Mouse (Mus musculus): ENCODE measurements around the gene Mreg. TPM values are rescaled to one million over a fixed set of nuclear protein-coding genes. Genes with fewer than 3 reads are reported as not detected.

Gene Mreg
- total and polyA plus RNA-seq, 3 experiments, result 50.6 to 69.8 (median 52.4) TPM

DNA sequence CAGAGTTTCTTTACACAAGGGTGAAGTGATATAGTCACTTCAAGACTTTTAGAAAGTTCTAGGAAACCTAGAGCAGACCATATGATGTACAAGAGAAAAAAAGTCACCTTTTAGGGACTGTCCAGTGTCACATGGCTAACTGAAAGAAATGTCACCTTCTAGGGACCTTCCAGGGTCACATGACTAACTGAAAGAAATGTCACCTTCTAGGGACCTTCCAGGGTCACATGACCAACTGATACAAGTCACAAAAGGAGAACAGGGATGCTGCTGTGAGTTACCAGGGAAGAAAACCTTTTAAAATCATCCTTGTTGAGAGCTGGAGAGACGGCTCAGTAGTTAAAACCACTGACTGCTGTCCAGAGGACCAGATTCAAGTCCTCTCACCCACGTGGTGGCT lies 10.0 kb downstream of the Mreg start (continued):
- peak; percentile 60; the same call in 1 of the 2 replicates for TF ChIP-seq TCF12 (IDR thresholded peaks at IDR 0.05; ENCODE audit: low read depth, low read length)
- no peak for TF ChIP-seq GABPA (IDR thresholded peaks at IDR 0.05; ENCODE audit: insufficient replicate concordance, low read depth, low read length)
- TF ChIP-seq EP300 (IDR thresholded peaks at IDR 0.05; ENCODE audit: low read length), result peak; percentile 66
- TF ChIP-seq IRF4 (IDR thresholded peaks at IDR 0.05; ENCODE audit: low read depth, low read length), result peak; percentile 59; the same call in 1 of the 2 replicates
- TF ChIP-seq KAT2A (IDR thresholded peaks at IDR 0.05; ENCODE audit: insufficient replicate concordance, low read length), result no peak
- TF ChIP-seq SMC3 (IDR thresholded peaks at IDR 0.05; ENCODE audit: low read depth, low read length), result no peak
- TF ChIP-seq ZMIZ1 (IDR thresholded peaks at IDR 0.05; ENCODE audit: low read depth, low read length), result no peak
- no peak for TF ChIP-seq ZKSCAN1 (IDR thresholded peaks at IDR 0.05; ENCODE audit: borderline replicate concordance, low read depth, low read length)
- TF ChIP-seq MAZ (IDR thresholded peaks at IDR 0.05; ENCODE audit: low read depth, low read length), result no peak
- peak; percentile 85 for TF ChIP-seq ZNF384 (IDR thresholded peaks at IDR 0.05; ENCODE audit: low read depth, low read length)
- no peak for TF ChIP-seq RAD21 (IDR thresholded peaks at IDR 0.05; ENCODE audit: low read depth, low read length)
- peak; percentile 73; the same call in 1 of the 2 replicates for TF ChIP-seq MXI1 (IDR thresholded peaks at IDR 0.05; ENCODE audit: low read depth, low read length)
- TF ChIP-seq CTCF (conservative IDR thresholded peaks at IDR 0.05 in 1 of 2, IDR thresholded peaks at IDR 0.05 in 1 of 2; ENCODE audit: low read depth in 2 of 2, low read length in 2 of 2), result no peak

DNA sequence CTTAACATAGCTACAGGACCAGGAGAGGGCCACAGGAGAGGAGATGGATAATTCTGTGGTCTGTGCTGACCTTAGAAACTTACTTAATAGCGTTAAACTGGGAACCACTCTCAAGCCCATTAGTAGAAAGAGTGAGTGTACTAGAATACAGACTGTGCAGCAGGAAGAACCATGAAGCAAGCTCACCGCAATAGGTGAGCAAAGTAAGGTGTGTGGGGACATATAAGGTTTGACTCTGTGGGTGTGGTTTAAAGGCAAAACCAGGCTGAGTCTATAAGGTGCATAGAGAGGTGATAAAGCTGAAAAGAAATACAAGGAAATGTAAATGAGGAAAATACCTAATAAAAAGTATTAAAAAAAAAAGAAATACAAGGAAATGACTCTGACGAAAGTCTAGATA lies 11.0 kb downstream of the Mreg start:
- dilution Hi-C loops (cut with MboI; ENCODE audit: extremely low pct_ligation_motif_present, extremely low pct_unique_long_range_greater_than_20kb, low sequenced_read_pairs) (no loop called here), in situ Hi-C loops (cut with MboI; ENCODE audit: low pct_ligation_motif_present, low pct_unique_long_range_greater_than_20kb, low sequenced_read_pairs) (no loop called here)
- H3K27me3 ChIP-seq (replicated peaks), result no peaks in the 10 kb centered on the region
- no peak overlapping the region for H3K9ac ChIP-seq (ENCODE audit: insufficient read depth, low read depth)
- H3K27ac ChIP-seq (ENCODE audit: insufficient read depth, low read depth), result no peak overlapping the region; the same call in 1 of the 2 replicates
- H3K79me2 ChIP-seq (replicated peaks; ENCODE audit: control insufficient read depth, extremely low read depth, insufficient read depth, poor library complexity, severe bottlenecking), result peaks cover 68% of the 10 kb centered on the region
- H3K4me2 ChIP-seq (ENCODE audit: insufficient read depth, low read depth, poor library complexity, severe bottlenecking), result no peak overlapping the region
- H3K4me1 ChIP-seq (ENCODE audit: control insufficient read depth in 1 of 2, insufficient read depth in 2 of 2), result peaks cover 44 to 98% of the 10 kb centered on the region in 2 experiments
- peaks cover 22 to 89% of the 10 kb centered on the region in 2 experiments for H3K36me3 ChIP-seq (replicated peaks in 1 of 2; ENCODE audit: control insufficient read depth in 1 of 2, insufficient read depth in 1 of 2, low read length in 1 of 2)
- peaks cover 9% of the 10 kb centered on the region for H3K9me3 ChIP-seq (replicated peaks; ENCODE audit: low read length)
- H3K4me3 ChIP-seq (replicated peaks in 1 of 3; ENCODE audit: low read depth in 2 of 3, low read length in 2 of 3, poor library complexity in 1 of 3), result no peak overlapping the region
- TF ChIP-seq POLR2AphosphoS2 (IDR thresholded peaks at IDR 0.05; ENCODE audit: low read depth, low read length), result no peak
- TF ChIP-seq MAX (IDR thresholded peaks at IDR 0.05; ENCODE audit: low read length), result no peak
- TF ChIP-seq IRF4 (IDR thresholded peaks at IDR 0.05; ENCODE audit: low read depth, low read length), result no peak
- TF ChIP-seq TCF12 (IDR thresholded peaks at IDR 0.05; ENCODE audit: low read depth, low read length), result no peak
- no peak for TF ChIP-seq SIN3A (IDR thresholded peaks at IDR 0.05; ENCODE audit: low read length)
- no peak for TF ChIP-seq MAFK (IDR thresholded peaks at IDR 0.05; ENCODE audit: insufficient replicate concordance, low read length)
- no peak for TF ChIP-seq ETS1 (conservative IDR thresholded peaks at IDR 0.05; ENCODE audit: low read depth, low read length)
- no peak for TF ChIP-seq NRF1 (IDR thresholded peaks at IDR 0.05; ENCODE audit: low read depth, low read length)
- TF ChIP-seq MAZ (IDR thresholded peaks at IDR 0.05; ENCODE audit: low read depth, low read length), result no peak
- no peak for TF ChIP-seq JUN (IDR thresholded peaks at IDR 0.05; ENCODE audit: insufficient read depth, low read depth, low read length)
- no peak for TF ChIP-seq RAD21 (IDR thresholded peaks at IDR 0.05; ENCODE audit: low read depth, low read length)
- TF ChIP-seq MEF2A (IDR thresholded peaks at IDR 0.05; ENCODE audit: borderline replicate concordance, low read depth, low read length), result no peak
- no peak for DNase-seq (ENCODE audit: extremely low read depth)

Measured in CH12.LX (cell line).